Mouse (Mus musculus) neural tube, embryonic 14.5 days (tissue): ENCODE data around the gene Rnf130. TPM values are rescaled to one million over a fixed set of nuclear protein-coding genes. Genes with fewer than 3 reads are reported as not detected.
"Not testable (repeated sequence)": the region's sequence is repeated elsewhere in the genome, so short reads cannot be mapped to it uniquely, and the experiment has no call there.

ENCODE experiments used
- ATAC-seq: fragments of 200-750 bp; cut with Nextera tagmentation; 2 replicates; pipeline ENCODE4 v1.8.0; 2017; ENCODE audit warnings: low read depth, mild to moderate bottlenecking, moderate TSS enrichment, moderate library complexity
- H3K27ac ChIP-seq: fragments of 300-500 bp; sonication (generic); 2 replicates; pipeline ENCODE4 v1.5.1; 2014; ENCODE audit warnings: low read depth, mild to moderate bottlenecking, control low read depth, low read length, moderate library complexity, mixed read lengths
- H3K27me3 ChIP-seq: fragments of 300-500 bp; sonication (generic); 2 replicates; pipeline ENCODE4 v1.6.1; 2014; ENCODE audit warnings: low read length; ENCODE audit not compliant: control insufficient read depth, insufficient read depth
- H3K36me3 ChIP-seq: fragments of 300-500 bp; sonication (generic); 2 replicates; pipeline ENCODE4 v1.6.1; 2014; ENCODE audit warnings: low read length, mixed read lengths; ENCODE audit not compliant: control insufficient read depth, insufficient read depth
- H3K4me1 ChIP-seq: fragments of 300-500 bp; sonication (generic); 2 replicates; pipeline ENCODE4 v1.6.1; 2014; ENCODE audit warnings: low read length; ENCODE audit not compliant: control insufficient read depth, insufficient read depth
- H3K4me2 ChIP-seq: fragments of 300-500 bp; sonication (generic); 2 replicates; pipeline ENCODE4 v1.6.1; 2014; ENCODE audit warnings: mild to moderate bottlenecking, low read depth, low read length, control low read depth
- H3K4me3 ChIP-seq: fragments of 300-500 bp; sonication (generic); 2 replicates; pipeline ENCODE4 v1.5.1; 2014; ENCODE audit warnings: low read depth, low read length, control low read depth, mixed read lengths
- H3K9ac ChIP-seq: fragments of 300-500 bp; sonication (generic); replicated peaks from 2 replicates; pipeline ENCODE4 v1.6.1; 2014; ENCODE audit warnings: low read depth, mild to moderate bottlenecking, control low read depth, low read length, mixed read lengths
- H3K9me3 ChIP-seq: fragments of 300-500 bp; sonication (generic); 2 replicates; pipeline ENCODE4 v1.6.1; 2016; ENCODE audit warnings: low read length; ENCODE audit not compliant: control insufficient read depth
- WGBS: fragments of 180-500 bp; shearing (Covaris S2); extraction: QIAGEN DNeasy Blood & Tissue Kit; methylation state at CpG from one replicate; pipeline ENCODE4 v1.1.7; 2014; 5-methylcytosine and 5-hydroxymethylcytosine counted together
- polyA plus RNA-seq: library from polyadenylated mRNA; unstranded; fragments of >200 nt; fragmentation: Nextera tagmentation; extraction: Ambion mirVana; gene quantifications from 2 replicates; pipeline ENCODE4 v1.2.1, GENCODE M21; 2014

Gene Rnf130
- polyA plus RNA-seq, 1 experiment from 2014 or later: 64.4 TPM

DNA sequence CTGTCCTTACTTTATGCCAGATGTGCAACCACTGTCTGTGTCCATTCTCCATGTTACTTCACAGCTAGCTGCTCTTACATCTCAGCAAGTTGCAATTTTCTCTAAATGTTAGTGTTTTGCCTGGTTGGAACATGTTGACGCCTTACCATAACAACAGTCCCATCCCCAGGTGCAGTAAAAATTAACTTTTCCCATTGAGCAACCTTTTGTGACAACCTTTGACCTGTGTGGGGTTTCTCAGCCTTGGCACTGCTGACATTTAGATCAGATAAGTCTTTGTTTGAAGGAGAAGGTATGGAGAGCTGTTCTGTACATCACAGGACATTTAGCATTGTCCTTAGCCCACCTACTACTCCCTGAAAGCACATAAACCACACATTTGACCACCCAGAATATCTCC lies 64.7 kb downstream of the Rnf130 start:
- Histone ChIP-seq H3K4me2 (no peak overlapping the region), H3K9ac (no peak overlapping the region), H3K27ac (no peak overlapping the region), H3K36me3 (peaks cover 25% of the 10 kb centered on the region), H3K4me3 (no peak overlapping the region), H3K27me3 (no peaks in the 10 kb centered on the region), H3K9me3 (no peaks in the 10 kb centered on the region), H3K4me1 (peaks cover 3% of the 10 kb centered on the region; the same call in 1 of the 2 replicates)
- 94% methylated on average over 1 of the region's 1 CpGs for WGBS
- no peak for ATAC-seq

- no peak for ATAC-seq
- Histone ChIP-seq H3K9me3 (no peaks in the 10 kb centered on the region), H3K27ac (no peak overlapping the region), H3K4me3 (no peak overlapping the region), H3K27me3 (no peaks in the 10 kb centered on the region), H3K4me2 (no peak overlapping the region), H3K36me3 (peaks cover 29% of the 10 kb centered on the region), H3K9ac (no peak overlapping the region), H3K4me1 (peaks cover 3% of the 10 kb centered on the region; the same call in 1 of the 2 replicates)
- 43% methylated on average over 5 of the region's 5 CpGs for WGBS
Measured at GRCm38 (mm10) chr11:50090982-50091675, 66.0 kb downstream of the Rnf130 start.

GRCm38 (mm10) chr11:50091681-50092080 lies 66.5 kb downstream of the Rnf130 start:
- Histone ChIP-seq H3K4me1 (peaks cover 3% of the 10 kb centered on the region; the same call in 1 of the 2 replicates), H3K9me3 (no peaks in the 10 kb centered on the region), H3K27ac (no peak overlapping the region), H3K9ac (no peak overlapping the region), H3K36me3 (peaks cover 29% of the 10 kb centered on the region), H3K4me3 (no peak overlapping the region), H3K27me3 (no peaks in the 10 kb centered on the region), H3K4me2 (no peak overlapping the region)
- ATAC-seq: no peak

GRCm38 (mm10) chr11:50095661-50096060 lies 70.5 kb downstream of the Rnf130 start:
- no peak overlapping the region for H3K4me2 ChIP-seq
- no peaks in the 10 kb centered on the region for H3K27me3 ChIP-seq
- peaks cover 21% of the 10 kb centered on the region; the same call in 1 of the 2 replicates for H3K36me3 ChIP-seq
- no peak overlapping the region for H3K9ac ChIP-seq
- H3K9me3 ChIP-seq: no peaks in the 10 kb centered on the region
- 94% methylated on average over 9 of the region's 9 CpGs for WGBS
- H3K4me1 ChIP-seq: peaks cover 3% of the 10 kb centered on the region; the same call in 1 of the 2 replicates
- H3K27ac ChIP-seq: no peak overlapping the region
- ATAC-seq: no peak
- H3K4me3 ChIP-seq: no peak overlapping the region

- H3K36me3 ChIP-seq: peaks cover 21% of the 10 kb centered on the region; the same call in 1 of the 2 replicates
- WGBS: 96% methylated on average over 6 of the region's 6 CpGs
- no peak overlapping the region for H3K4me3 ChIP-seq
- no peak overlapping the region for H3K9ac ChIP-seq
- H3K27me3 ChIP-seq: no peaks in the 10 kb centered on the region
- H3K9me3 ChIP-seq: no peaks in the 10 kb centered on the region
- no peak overlapping the region for H3K27ac ChIP-seq
- no peak for ATAC-seq
- H3K4me2 ChIP-seq: no peak overlapping the region
- H3K4me1 ChIP-seq: no peaks in the 10 kb centered on the region
Measured at GRCm38 (mm10) chr11:50097091-50097490, 71.9 kb downstream of the Rnf130 start.

- ATAC-seq: no peak
- peaks cover 16% of the 10 kb centered on the region; the same call in 1 of the 2 replicates for H3K36me3 ChIP-seq
- no peak overlapping the region for H3K9ac ChIP-seq
- H3K9me3 ChIP-seq: no peaks in the 10 kb centered on the region
- WGBS: 85% methylated on average over 8 of the region's 8 CpGs
- no peaks in the 10 kb centered on the region for H3K27me3 ChIP-seq
- H3K4me3 ChIP-seq: no peak overlapping the region
- no peak overlapping the region for H3K4me2 ChIP-seq
- H3K4me1 ChIP-seq: no peaks in the 10 kb centered on the region
- H3K27ac ChIP-seq: no peak overlapping the region
Measured at GRCm38 (mm10) chr11:50098961-50099481, 73.9 kb downstream of the Rnf130 start.

DNA sequence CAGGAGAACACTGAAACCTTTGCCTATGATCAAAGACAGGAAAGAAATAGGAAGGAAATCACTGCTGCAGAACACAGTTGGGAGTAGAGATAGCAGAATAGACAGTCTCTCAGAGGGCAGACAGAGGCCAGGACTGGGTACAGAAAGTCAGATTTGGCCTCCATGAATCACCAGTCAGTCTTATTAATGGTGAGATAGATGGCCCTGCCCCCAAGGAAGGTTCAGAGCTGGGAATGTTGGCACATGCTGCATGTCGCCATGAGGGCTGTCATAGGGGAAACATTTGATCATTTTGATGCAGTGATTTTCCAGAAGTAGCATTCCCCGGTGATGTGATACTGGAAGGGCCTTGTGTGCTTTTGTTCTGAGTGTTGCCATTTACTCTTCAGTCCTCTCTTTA lies 74.5 kb downstream of the Rnf130 start:
- Histone ChIP-seq H3K4me1 (no peaks in the 10 kb centered on the region), H3K36me3 (peaks cover 11% of the 10 kb centered on the region; the same call in 1 of the 2 replicates), H3K4me2 (no peak overlapping the region), H3K27ac (no peak overlapping the region), H3K4me3 (no peak overlapping the region), H3K9ac (no peak overlapping the region), H3K27me3 (no peaks in the 10 kb centered on the region), H3K9me3 (no peaks in the 10 kb centered on the region)
- WGBS: 77% methylated on average over 2 of the region's 2 CpGs
- ATAC-seq: no peak

GRCm38 (mm10) chr11:50100548-50101307 lies 75.6 kb downstream of the Rnf130 start:
- Histone ChIP-seq H3K9ac (no peak overlapping the region), H3K27me3 (no peaks in the 10 kb centered on the region), H3K27ac (no peak overlapping the region), H3K4me2 (no peak overlapping the region), H3K4me3 (no peak overlapping the region), H3K9me3 (no peaks in the 10 kb centered on the region), H3K4me1 (no peaks in the 10 kb centered on the region), H3K36me3 (peaks cover 8% of the 10 kb centered on the region; the same call in 1 of the 2 replicates)
- WGBS: 89% methylated on average over 2 of the region's 2 CpGs
- no peak for ATAC-seq

- H3K4me1 ChIP-seq, H3K9ac ChIP-seq, H3K27me3 ChIP-seq, H3K9me3 ChIP-seq, H3K27ac ChIP-seq, H3K4me2 ChIP-seq, ATAC-seq, H3K4me3 ChIP-seq, H3K36me3 ChIP-seq: not testable (repeated sequence)
- 88% methylated on average over 4 of the region's 4 CpGs for WGBS
Measured at GRCm38 (mm10) chr11:50101962-50102361, 76.8 kb downstream of the Rnf130 start.
